Mouse (Mus musculus) heart, postnatal 4 days (tissue): ENCODE measurements at regions not wholly inside any gene's neighbourhood (a gene's known extent, or its start where the extent isn't known, plus 50 kb on each side); places are given as distances from the start of the nearest gene placed in this dataset.

Experiments used
- DNase-seq: peaks from one replicate; pipeline ENCODE4 v3.0.0; 2021

- no peak for DNase-seq
These were observed 189.9 kb downstream of the Plk2 start for GRCm38 (mm10) chr13:110584765-110585164.

GRCm38 (mm10) chr13:110594630-110595029 is 199.8 kb downstream of the Plk2 start:
- no peak for DNase-seq

GRCm38 (mm10) chr13:110599666-110600065 is 204.8 kb downstream of the Plk2 start:
- DNase-seq, result no peak

GRCm38 (mm10) chr13:110600377-110600776 is 205.5 kb downstream of the Plk2 start:
- DNase-seq, result no peak

GRCm38 (mm10) chr13:110601352-110601751 is 206.5 kb downstream of the Plk2 start:
- no peak for DNase-seq

- no peak for DNase-seq
These were observed 207.0 kb downstream of the Plk2 start for GRCm38 (mm10) chr13:110601840-110602239.

GRCm38 (mm10) chr13:110602894-110603293 is 208.0 kb downstream of the Plk2 start:
- DNase-seq, result no peak

- no peak for DNase-seq
These were observed 224.2 kb downstream of the Plk2 start for GRCm38 (mm10) chr13:110619010-110619409.

- no peak for DNase-seq
These were observed 232.3 kb downstream of the Plk2 start for GRCm38 (mm10) chr13:110627136-110627535.

- no peak for DNase-seq
These were observed 232.9 kb downstream of the Plk2 start for GRCm38 (mm10) chr13:110627732-110628131.

- DNase-seq, result no peak
These were observed 233.4 kb downstream of the Plk2 start for GRCm38 (mm10) chr13:110628201-110628600.

GRCm38 (mm10) chr13:110633261-110633781 is 238.5 kb downstream of the Plk2 start:
- no peak for DNase-seq

- no peak for DNase-seq
These were observed 239.1 kb downstream of the Plk2 start for GRCm38 (mm10) chr13:110633899-110634298.

- DNase-seq, result no peak
These were observed 247.9 kb downstream of the Plk2 start for GRCm38 (mm10) chr13:110642792-110643191.

GRCm38 (mm10) chr13:110643198-110643896 is 248.5 kb downstream of the Plk2 start:
- DNase-seq, result peak; percentile 73

- no peak for DNase-seq
These were observed 249.0 kb downstream of the Plk2 start for GRCm38 (mm10) chr13:110643897-110644213.

GRCm38 (mm10) chr13:110649378-110649777 is 254.5 kb downstream of the Plk2 start:
- no peak for DNase-seq

- no peak for DNase-seq
These were observed 255.1 kb downstream of the Plk2 start for GRCm38 (mm10) chr13:110649870-110650497.

GRCm38 (mm10) chr13:110652201-110652600 is 257.4 kb downstream of the Plk2 start:
- DNase-seq, result no peak

- DNase-seq, result no peak
These were observed 270.4 kb downstream of the Plk2 start for GRCm38 (mm10) chr13:110665073-110665800.

GRCm38 (mm10) chr13:110667276-110667956 is 272.6 kb downstream of the Plk2 start:
- DNase-seq, result no peak

- DNase-seq, result no peak
These were observed 278.7 kb downstream of the Plk2 start for GRCm38 (mm10) chr13:110673536-110673935.
